Mouse (Mus musculus) cortical plate, adult 2 months (tissue): Measurements from ENCODE around the gene Zfp146.

Experiments
- CTCF ChIP-seq: fragments of 200-500 bp; IDR thresholded peaks from 2 replicates; pipeline ENCODE4 v1.5.1; 2011; ENCODE audit warnings: mild to moderate bottlenecking, control low read depth, low read length; ENCODE audit not compliant: insufficient read depth; ENCODE audit errors: extremely low read depth
- POLR2A ChIP-seq: fragments of 200-500 bp; IDR thresholded peaks from 2 replicates; pipeline ENCODE4 v1.6.1; 2011; ENCODE audit warnings: mild to moderate bottlenecking, low read length, control low read depth; ENCODE audit not compliant: insufficient read depth; ENCODE audit errors: extremely low read depth

DNA sequence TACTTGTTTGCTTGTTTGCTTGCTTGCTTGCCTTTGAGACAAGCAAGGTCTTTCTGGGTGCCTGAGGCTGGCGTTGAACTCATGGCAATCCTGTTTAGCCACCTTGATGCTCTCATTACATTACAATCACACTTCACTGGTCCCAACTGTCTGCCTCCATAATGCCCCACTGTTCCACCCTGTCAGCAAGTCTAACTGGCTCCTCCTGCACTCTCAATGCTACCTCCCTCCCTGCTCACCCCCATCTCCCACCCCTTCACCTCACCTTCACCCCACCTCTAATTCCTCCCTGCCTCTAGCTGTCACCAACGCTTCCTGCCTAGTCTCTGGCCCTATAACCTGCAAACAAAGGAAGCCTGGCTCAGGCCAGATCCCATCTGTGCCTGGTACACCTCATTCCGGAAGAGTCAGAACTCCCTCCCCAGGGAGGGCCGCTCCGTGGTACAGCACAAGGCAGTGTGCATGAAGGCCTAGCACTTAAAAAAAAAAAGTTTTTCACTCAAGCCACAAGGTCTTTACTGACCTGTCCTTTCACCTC lies 28.1 kb upstream of the Zfp146 start:
- TF ChIP-seq POLR2A (no peak), CTCF (no peak)
